In genomic region chr11:100318529-100319451, GRCm38 (mm10) we compare ENCODE assay signal across 8 mouse cellular contexts. TPM values are rescaled to one million over a fixed set of nuclear protein-coding genes. Genes with fewer than 3 reads are reported as not detected.
DNase-seq lines count a peak whose midpoint lies in the region; ATAC-seq and TF ChIP-seq lines count a peak whose summit lies in the region.

No protein-coding gene starts in this region.

- TF ChIP-seq CTCF in cortical plate, adult 2 months (IDR thresholded peaks at IDR 0.05; ENCODE audit: extremely low read depth, insufficient read depth, low read length), result no peak
- TF ChIP-seq CTCF in hindbrain, postnatal 0 days (IDR thresholded peaks at IDR 0.05; ENCODE audit: low read depth), result no peak

- no peak for TF ChIP-seq POLR2A in cortical plate, adult 2 months (IDR thresholded peaks at IDR 0.05; ENCODE audit: extremely low read depth, insufficient read depth, low read length)
- TF ChIP-seq POLR2A in myocyte (IDR thresholded peaks at IDR 0.05; ENCODE audit: insufficient read length, low read depth), result no peak

- no peak for ATAC-seq in neural tube, embryonic 11.5 days (ENCODE audit: insufficient read depth, low FRiP score, low TSS enrichment)
- ATAC-seq in hindbrain, postnatal 0 days, result no peak

- no peak overlapping the region for H3K27ac ChIP-seq in neural tube, embryonic 11.5 days (ENCODE audit: low read depth, low read length)
- H3K27ac ChIP-seq in cortical plate, adult 2 months (ENCODE audit: insufficient read depth, low read length), result no peak overlapping the region
- H3K27ac ChIP-seq in hindbrain, postnatal 0 days, result peak overlapping the region; percentile 65

- H3K4me2 ChIP-seq in neural tube, embryonic 11.5 days (ENCODE audit: low read depth), result peak overlapping the region; percentile 35
- H3K4me2 ChIP-seq in hindbrain, postnatal 0 days (ENCODE audit: low read depth, low read length), result peak overlapping the region; percentile 60
- H3K4me2 ChIP-seq in myocyte (ENCODE audit: low read depth), result peak overlapping the region; percentile 94

- H3K36me3 ChIP-seq in neural tube, embryonic 11.5 days (ENCODE audit: control insufficient read depth, insufficient read depth, low read length), result peaks cover 6% of the 10 kb centered on the region
- peaks cover 9% of the 10 kb centered on the region; the same call in 1 of the 2 replicates for H3K36me3 ChIP-seq in hindbrain, postnatal 0 days (ENCODE audit: insufficient read depth, low read length)
- H3K36me3 ChIP-seq in myocyte (ENCODE audit: control insufficient read depth, insufficient read depth), result peaks cover 26% of the 10 kb centered on the region

- peak overlapping the region; percentile 18 for H3K4me3 ChIP-seq in neural tube, embryonic 11.5 days (ENCODE audit: low read depth, low read length)
- H3K4me3 ChIP-seq in cortical plate, adult 2 months (ENCODE audit: insufficient read depth, low read length), result peak overlapping the region; percentile 46; the same call in 1 of the 2 replicates
- peak overlapping the region; percentile 78 for H3K4me3 ChIP-seq in hindbrain, postnatal 0 days (ENCODE audit: low read length)
- H3K4me3 ChIP-seq in myocyte, result peak overlapping the region; percentile 95

- H3K9ac ChIP-seq in neural tube, embryonic 11.5 days (ENCODE audit: low read length), result no peak overlapping the region
- peak overlapping the region; percentile 38; the same call in 1 of the 2 replicates for H3K9ac ChIP-seq in hindbrain, postnatal 0 days (replicated peaks; ENCODE audit: low read length)

- peaks cover 9% of the 10 kb centered on the region for H3K79me2 ChIP-seq in myocyte (ENCODE audit: control insufficient read depth, insufficient read depth)

- H3ac ChIP-seq in myocyte (ENCODE audit: control insufficient read depth, insufficient read length), result no peak overlapping the region

- 91% methylated on average over 10 of the region's 10 CpGs for WGBS in neural tube, embryonic 11.5 days
- 90% methylated on average over 10 of the region's 10 CpGs for WGBS in hindbrain, postnatal 0 days

- DNase-seq in neural tube, embryonic 11.5 days (ENCODE audit: low spot score), result no peak
- no peak for DNase-seq in neural tube, embryonic 10.5 days (ENCODE audit: extremely low spot score, low spot score)
- no peak for DNase-seq in hindbrain, postnatal 0 days (ENCODE audit: low spot score)
- DNase-seq in left cerebral cortex, adult 9 months (ENCODE audit: low spot score in 2 of 2), result no peak
- DNase-seq in gastrocnemius, postnatal 4 days (ENCODE audit: low spot score in 2 of 2), result no peak
- no peak for DNase-seq in B cell, adult 2 months

- no peaks in the 10 kb centered on the region for H3K9me3 ChIP-seq in neural tube, embryonic 11.5 days (ENCODE audit: control insufficient read depth, low read length)
- no peaks in the 10 kb centered on the region for H3K9me3 ChIP-seq in hindbrain, postnatal 0 days (ENCODE audit: low read length)

- H3K4me1 ChIP-seq in neural tube, embryonic 11.5 days (ENCODE audit: control insufficient read depth, insufficient read depth, low read length), result no peaks in the 10 kb centered on the region; the same call in 1 of the 2 replicates
- no peaks in the 10 kb centered on the region for H3K4me1 ChIP-seq in cortical plate, adult 2 months (ENCODE audit: control insufficient read depth, insufficient read depth, low read length)
- H3K4me1 ChIP-seq in hindbrain, postnatal 0 days (ENCODE audit: insufficient read depth, low read length), result no peaks in the 10 kb centered on the region

- no peaks in the 10 kb centered on the region for H3K27me3 ChIP-seq in neural tube, embryonic 11.5 days (ENCODE audit: control insufficient read depth, insufficient read depth, low read length)
- no peaks in the 10 kb centered on the region for H3K27me3 ChIP-seq in hindbrain, postnatal 0 days (ENCODE audit: insufficient read depth, low read length)
- peaks cover 4% of the 10 kb centered on the region for H3K27me3 ChIP-seq in myocyte (ENCODE audit: control insufficient read depth, insufficient read depth, insufficient read length)

TF ChIP-seq in myocyte, 11 proteins besides CTCF, POLR2A, EP300 and RAD21:
- no peak for TF ChIP-seq SRF (IDR thresholded peaks at IDR 0.05; ENCODE audit: control insufficient read depth, insufficient read length, low read depth)
- no peak for TF ChIP-seq TCF3 (IDR thresholded peaks at IDR 0.05; ENCODE audit: insufficient read length, low read depth)
- TF ChIP-seq MYOG (IDR thresholded peaks at IDR 0.05; ENCODE audit: control insufficient read depth in 1 of 3, insufficient read depth in 1 of 3, insufficient read length in 2 of 3, low read depth in 2 of 3), result no peak
- TF ChIP-seq TCF12 (IDR thresholded peaks at IDR 0.05; ENCODE audit: insufficient read depth, poor library complexity, severe bottlenecking), result no peak
- no peak for TF ChIP-seq CEBPB (IDR thresholded peaks at IDR 0.05; ENCODE audit: insufficient read depth, poor library complexity, severe bottlenecking)
- no peak for TF ChIP-seq MAX (IDR thresholded peaks at IDR 0.05; ENCODE audit: low read depth)
- TF ChIP-seq E2F4 (IDR thresholded peaks at IDR 0.05; ENCODE audit: insufficient read depth), result no peak
- no peak for TF ChIP-seq USF1 (IDR thresholded peaks at IDR 0.05; ENCODE audit: low read depth)
- no peak for TF ChIP-seq POLR2AphosphoS2 (IDR thresholded peaks at IDR 0.05; ENCODE audit: insufficient read length, low read depth)
- TF ChIP-seq MYOD1 (IDR thresholded peaks at IDR 0.05; ENCODE audit: control insufficient read depth in 1 of 3, insufficient read length in 2 of 3, low read depth in 2 of 3), result no peak
- TF ChIP-seq REST (IDR thresholded peaks at IDR 0.05; ENCODE audit: insufficient read depth, insufficient read length), result no peak
TF ChIP-seq in myocyte: peak in this region for 0.

RNA-seq across cellular contexts. Expression of gene Eif1, which starts 0.9 kb away (rescaled TPM):
- 1,679 and 1,757 TPM in 2 replicates for polyA plus RNA-seq in neural tube, embryonic 11.5 days (2014; fragmentation: Nextera tagmentation; extraction: Ambion mirVana)
- 534 and 549 TPM in 2 replicates for polyA plus RNA-seq in cortical plate, adult 2 months (2012; rRNA removed)
- 74.1 and 76.5 TPM in 2 replicates for total RNA-seq in hindbrain, postnatal 0 days (2014; rRNA removed)
- 1,309 and 1,318 TPM in 2 replicates for polyA plus RNA-seq in hindbrain, postnatal 0 days (2015; fragmentation: Nextera tagmentation; extraction: Ambion mirVana)
- 1,731 TPM for polyA plus RNA-seq in myocyte (2012; fragmentation: generic; extraction: Trizol)
- 100 to 1,000 TPM; 842 to 874 TPM for total RNA-seq in gastrocnemius, postnatal 4 days (2021)

RNA-seq across cellular contexts. Expression of gene Gast, which starts 15.4 kb away (rescaled TPM):
- not detected in 2 replicates for polyA plus RNA-seq in neural tube, embryonic 11.5 days (2014; fragmentation: Nextera tagmentation; extraction: Ambion mirVana)
- 0.33 TPM in 1 of 2 replicates, not detected in the other for polyA plus RNA-seq in cortical plate, adult 2 months (2012; rRNA removed)
- not detected in 2 replicates for total RNA-seq in hindbrain, postnatal 0 days (2014; rRNA removed)
- polyA plus RNA-seq in hindbrain, postnatal 0 days (2015; fragmentation: Nextera tagmentation; extraction: Ambion mirVana), result 0.45 and 0.73 TPM in 2 replicates
- not detected for polyA plus RNA-seq in myocyte (2012; fragmentation: generic; extraction: Trizol)
- total RNA-seq in gastrocnemius, postnatal 4 days (2021), result not detected

RNA-seq across cellular contexts. Expression of gene Hap1, which starts 37.1 kb away (rescaled TPM):
- 10.4 and 10.6 TPM in 2 replicates for polyA plus RNA-seq in neural tube, embryonic 11.5 days (2014; fragmentation: Nextera tagmentation; extraction: Ambion mirVana)
- 76.5 and 83.3 TPM in 2 replicates for polyA plus RNA-seq in cortical plate, adult 2 months (2012; rRNA removed)
- total RNA-seq in hindbrain, postnatal 0 days (2014; rRNA removed), result 530 and 555 TPM in 2 replicates
- 344 and 395 TPM in 2 replicates for polyA plus RNA-seq in hindbrain, postnatal 0 days (2015; fragmentation: Nextera tagmentation; extraction: Ambion mirVana)
- 1.0 TPM for polyA plus RNA-seq in myocyte (2012; fragmentation: generic; extraction: Trizol)
- 1 to 10 TPM; 1.5 to 1.7 TPM for total RNA-seq in gastrocnemius, postnatal 4 days (2021)

RNA-seq across cellular contexts. Expression of gene Krt42, which starts 49.1 kb away (rescaled TPM):
- not detected in 2 replicates for polyA plus RNA-seq in neural tube, embryonic 11.5 days (2014; fragmentation: Nextera tagmentation; extraction: Ambion mirVana)
- not detected in 2 replicates for polyA plus RNA-seq in cortical plate, adult 2 months (2012; rRNA removed)
- total RNA-seq in hindbrain, postnatal 0 days (2014; rRNA removed), result not detected in 2 replicates
- 0.23 TPM in 1 of 2 replicates, not detected in the other for polyA plus RNA-seq in hindbrain, postnatal 0 days (2015; fragmentation: Nextera tagmentation; extraction: Ambion mirVana)
- polyA plus RNA-seq in myocyte (2012; fragmentation: generic; extraction: Trizol), result not detected
- not detected for total RNA-seq in gastrocnemius, postnatal 4 days (2021)

RNA-seq across cellular contexts. Expression of gene Krt17, which starts 58.0 kb away (rescaled TPM):
- polyA plus RNA-seq in neural tube, embryonic 11.5 days (2014; fragmentation: Nextera tagmentation; extraction: Ambion mirVana), result 0.88 and 1.1 TPM in 2 replicates
- 0.13 and 0.15 TPM in 2 replicates for polyA plus RNA-seq in cortical plate, adult 2 months (2012; rRNA removed)
- total RNA-seq in hindbrain, postnatal 0 days (2014; rRNA removed), result 0.40 and 1.0 TPM in 2 replicates
- 1.1 and 1.2 TPM in 2 replicates for polyA plus RNA-seq in hindbrain, postnatal 0 days (2015; fragmentation: Nextera tagmentation; extraction: Ambion mirVana)
- polyA plus RNA-seq in myocyte (2012; fragmentation: generic; extraction: Trizol), result not detected
- total RNA-seq in gastrocnemius, postnatal 4 days (2021), result under 1 TPM; 0.29 to 0.44 TPM

Comparison
In these comparisons a context has a peak if more than half of its experiments do, and no peak if none do; other contexts are left out.
1. H3K4me2 ChIP-seq: peak in every context shown above with its lines; median percentile 94 in myocyte; 60 in hindbrain, postnatal 0 days; 35 in neural tube, embryonic 11.5 days.
2. H3K4me3 ChIP-seq: peak in every context shown above with its lines; median percentile 95 in myocyte; 78 in hindbrain, postnatal 0 days; 46 in cortical plate, adult 2 months; 18 in neural tube, embryonic 11.5 days.